Mouse (Mus musculus) G1E (cell line): ENCODE measurements at regions not wholly inside any gene's neighbourhood (a gene's known extent, or its start where the extent isn't known, plus 50 kb on each side); places are given as distances from the start of the nearest gene placed in this dataset.

Source experiments
- CTCF ChIP-seq: IDR thresholded peaks from 2 replicates; pipeline ENCODE4 v1.5.1; 2012; ENCODE audit warnings: low read depth, low read length, inconsistent platforms, mixed read lengths
- GATA1 ChIP-seq: IDR thresholded peaks from 2 replicates; pipeline ENCODE4 v1.6.1; 2012; ENCODE audit warnings: borderline replicate concordance, low read length, inconsistent platforms, mixed read lengths
- TAL1 ChIP-seq: conservative IDR thresholded peaks from 2 replicates; pipeline ENCODE4 v1.6.1; 2012; ENCODE audit warnings: low read depth, low read length, inconsistent platforms, mixed read lengths

- no peak for TF ChIP-seq CTCF
- no peak for TF ChIP-seq GATA1
- TF ChIP-seq TAL1: no peak
Observed at GRCm38 (mm10) chr8:126751416-126752140, 157.8 kb upstream of the Irf2bp2 start.
